Mouse (Mus musculus) hindbrain, embryonic 12.5 days (tissue): Measurements from ENCODE around the gene Ccdc57. TPM values are rescaled to one million over a fixed set of nuclear protein-coding genes. Genes with fewer than 3 reads are reported as not detected.

ENCODE experiments used
- ATAC-seq: fragments of 200-750 bp; cut with Nextera tagmentation; 2 replicates; pipeline ENCODE4 v1.8.0; 2017; ENCODE audit warnings: moderate TSS enrichment; ENCODE audit not compliant: low FRiP score
- H3K27ac ChIP-seq: fragments of 300-500 bp; sonication (generic); 2 replicates; pipeline ENCODE4 v1.5.1; 2016; ENCODE audit warnings: mild to moderate bottlenecking
- H3K27me3 ChIP-seq: fragments of 300-500 bp; sonication (generic); 2 replicates; pipeline ENCODE4 v1.6.1; 2016; ENCODE audit warnings: mild to moderate bottlenecking
- H3K36me3 ChIP-seq: fragments of 300-500 bp; sonication (generic); 2 replicates; pipeline ENCODE4 v1.6.1; 2016; ENCODE audit warnings: mild to moderate bottlenecking
- H3K4me1 ChIP-seq: fragments of 300-500 bp; sonication (generic); 2 replicates; pipeline ENCODE4 v1.6.1; 2016
- H3K4me2 ChIP-seq: fragments of 300-500 bp; sonication (generic); replicated peaks from 2 replicates; pipeline ENCODE4 v1.6.1; 2016; ENCODE audit warnings: mild to moderate bottlenecking
- H3K4me3 ChIP-seq: fragments of 300-500 bp; sonication (generic); 2 replicates; pipeline ENCODE4 v1.5.1; 2016; ENCODE audit warnings: mild to moderate bottlenecking
- H3K9ac ChIP-seq: fragments of 300-500 bp; sonication (generic); 2 replicates; pipeline ENCODE4 v1.6.1; 2016; ENCODE audit warnings: mild to moderate bottlenecking, moderate library complexity
- H3K9me3 ChIP-seq: fragments of 300-500 bp; sonication (generic); replicated peaks from 2 replicates; pipeline ENCODE4 v1.6.1; 2016; ENCODE audit warnings: mild to moderate bottlenecking
- WGBS: fragments of 180-500 bp; shearing (Covaris S2); methylation state at CpG from one replicate; pipeline ENCODE4 v1.1.7; 2016; 5-methylcytosine and 5-hydroxymethylcytosine counted together
- polyA plus RNA-seq: library from polyadenylated mRNA; unstranded; fragments of >200 nt; fragmentation: Nextera tagmentation; extraction: Ambion mirVana; gene quantifications from 2 replicates; pipeline ENCODE4 v1.2.1, GENCODE M21; 2016

The Ccdc57 gene
- polyA plus RNA-seq, 1 experiment from 2014 or later: 6.0 TPM

- WGBS: 90% methylated on average over 3 of the region's 3 CpGs
- no peak overlapping the region for H3K4me3 ChIP-seq
- no peaks in the 10 kb centered on the region for H3K36me3 ChIP-seq
- no peak overlapping the region for H3K27ac ChIP-seq
- H3K4me1 ChIP-seq: peaks cover 12% of the 10 kb centered on the region; the same call in 1 of the 2 replicates
- H3K9ac ChIP-seq: no peak overlapping the region
- no peaks in the 10 kb centered on the region for H3K9me3 ChIP-seq
- no peak overlapping the region for H3K4me2 ChIP-seq
- no peaks in the 10 kb centered on the region for H3K27me3 ChIP-seq
- ATAC-seq: no peak
Measured at GRCm38 (mm10) chr11:120831659-120832440, 100.8 kb downstream of the Ccdc57 start.

GRCm38 (mm10) chr11:120830686-120831085 is 102.0 kb downstream of the Ccdc57 start:
- H3K36me3 ChIP-seq: no peaks in the 10 kb centered on the region
- H3K27ac ChIP-seq: no peak overlapping the region
- no peak for ATAC-seq
- H3K9ac ChIP-seq: no peak overlapping the region
- H3K4me3 ChIP-seq: no peak overlapping the region
- H3K27me3 ChIP-seq: no peaks in the 10 kb centered on the region
- H3K4me2 ChIP-seq: no peak overlapping the region
- H3K9me3 ChIP-seq: no peaks in the 10 kb centered on the region
- WGBS: 70% methylated on average over 12 of the region's 12 CpGs
- H3K4me1 ChIP-seq: peaks cover 22% of the 10 kb centered on the region

DNA sequence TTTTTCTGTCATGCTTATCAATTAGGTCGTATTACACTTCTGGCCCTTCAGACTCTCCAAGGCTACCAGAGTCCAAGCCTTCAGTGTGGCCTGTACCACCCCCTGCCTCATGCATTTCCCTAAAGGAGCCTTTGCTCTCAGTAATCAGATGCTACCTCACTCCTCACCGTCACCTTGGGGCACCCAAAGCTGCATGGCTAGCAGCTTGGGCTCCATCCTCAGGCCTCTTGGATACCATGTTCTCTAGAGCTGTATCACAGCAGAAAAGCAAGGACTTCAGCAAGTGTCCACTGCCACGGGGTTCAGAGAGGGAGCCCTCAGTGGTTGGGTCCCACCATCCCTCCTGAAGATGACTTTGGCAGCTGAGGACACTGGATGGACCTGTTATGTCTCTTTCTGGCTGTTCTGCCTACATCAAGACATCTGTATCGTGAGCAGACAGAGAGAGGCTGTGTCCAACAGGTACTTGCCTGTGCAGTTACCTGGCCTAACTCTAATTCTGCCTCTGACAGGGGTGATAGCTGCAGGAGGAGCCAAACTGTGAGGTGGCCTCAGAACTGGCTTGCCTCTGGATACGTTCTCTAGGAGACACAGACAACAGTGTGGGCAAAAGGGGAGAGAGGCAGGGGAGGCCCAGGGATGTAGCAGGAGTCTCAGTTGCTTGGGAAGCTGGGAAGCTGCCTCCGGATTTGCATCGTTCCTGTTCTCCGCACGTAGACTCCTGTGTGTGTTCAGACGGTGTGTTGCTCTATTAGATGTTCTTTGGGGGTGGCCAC is 102.7 kb downstream of the Ccdc57 start:
- Histone ChIP-seq H3K27me3 (no peaks in the 10 kb centered on the region), H3K9me3 (no peaks in the 10 kb centered on the region), H3K4me1 (peaks cover 29% of the 10 kb centered on the region), H3K4me2 (no peak overlapping the region), H3K4me3 (no peak overlapping the region), H3K27ac (no peak overlapping the region), H3K36me3 (no peaks in the 10 kb centered on the region), H3K9ac (peak overlapping the region; percentile 8; the same call in 1 of the 2 replicates)
- WGBS: 88% methylated on average over 10 of the region's 10 CpGs
- ATAC-seq: no peak

DNA sequence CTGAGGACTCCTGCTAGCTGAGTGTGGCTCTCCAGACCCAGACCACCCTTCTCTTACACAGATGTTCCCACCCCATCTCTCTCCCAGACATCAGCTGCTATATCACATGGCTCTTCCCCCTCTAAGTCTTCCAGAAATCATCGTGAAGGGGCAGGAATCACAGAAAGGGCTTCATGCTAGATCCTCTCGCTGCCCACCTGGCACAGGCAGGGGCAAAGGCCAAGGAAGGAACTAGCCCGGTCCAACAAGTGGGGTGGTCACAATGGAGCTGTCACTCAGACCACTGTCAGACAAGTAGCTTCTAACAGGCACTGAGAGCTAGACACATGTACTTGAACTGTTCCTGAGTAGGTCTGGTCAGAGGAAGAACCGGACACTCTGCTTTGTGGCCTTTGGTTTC is 104.3 kb downstream of the Ccdc57 start:
- ATAC-seq: no peak
- Histone ChIP-seq H3K4me2 (no peak overlapping the region), H3K9ac (no peak overlapping the region), H3K9me3 (no peaks in the 10 kb centered on the region), H3K36me3 (no peaks in the 10 kb centered on the region), H3K4me1 (peaks cover 19% of the 10 kb centered on the region), H3K27ac (no peak overlapping the region), H3K4me3 (no peak overlapping the region), H3K27me3 (no peaks in the 10 kb centered on the region)
- WGBS: 84% methylated on average over 4 of the region's 4 CpGs

DNA sequence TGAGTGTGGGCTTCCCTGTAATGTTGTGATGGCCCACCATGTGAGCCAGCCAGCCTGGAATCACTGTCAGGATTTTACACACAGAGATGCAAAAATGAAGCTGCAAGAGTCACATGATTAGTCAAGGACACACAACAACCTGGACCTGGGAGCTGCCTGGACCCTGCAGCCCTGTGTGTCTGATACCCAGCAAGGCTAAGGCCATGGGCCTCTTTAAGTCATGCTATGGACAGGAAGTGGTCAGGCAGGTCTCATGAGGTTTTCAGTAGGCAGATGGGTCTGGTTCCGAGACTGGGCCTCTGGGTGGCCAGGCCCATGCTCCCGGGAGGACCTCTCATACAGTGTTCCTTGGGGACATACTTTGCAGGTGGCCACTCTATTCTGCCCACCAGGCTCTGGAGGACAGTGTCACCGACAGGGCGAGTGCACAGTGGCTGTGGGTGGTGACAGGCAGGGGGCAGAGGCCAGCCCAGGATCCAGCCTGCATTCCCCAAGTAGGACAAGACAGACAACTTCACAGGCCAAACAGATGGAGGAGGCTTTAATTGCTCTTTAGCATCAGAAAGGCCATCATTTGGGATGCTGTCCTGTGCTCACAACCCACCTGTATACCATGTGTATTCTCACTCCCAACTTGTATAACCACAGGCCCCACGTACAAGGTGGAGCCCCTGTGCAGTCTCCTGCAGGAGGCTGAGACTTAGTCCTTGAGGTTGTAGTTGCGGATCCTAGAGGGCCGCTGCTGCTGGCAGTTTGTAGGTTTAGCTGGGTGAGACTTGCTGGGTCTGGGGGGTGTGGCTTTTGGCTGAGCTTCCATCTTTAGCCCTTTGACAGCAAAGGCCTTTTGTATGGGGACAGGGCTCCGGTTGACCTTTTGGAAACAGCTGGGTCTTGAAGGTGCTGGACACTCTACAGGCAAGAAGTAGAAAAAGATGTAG is 106.4 kb downstream of the Ccdc57 start:
- Histone ChIP-seq H3K4me2 (no peak overlapping the region), H3K4me3 (no peak overlapping the region), H3K4me1 (peaks cover 37% of the 10 kb centered on the region), H3K27me3 (no peaks in the 10 kb centered on the region), H3K9me3 (no peaks in the 10 kb centered on the region), H3K36me3 (peaks cover 10% of the 10 kb centered on the region), H3K9ac (no peak overlapping the region), H3K27ac (peak overlapping the region; percentile 98)
- ATAC-seq: no peak
- WGBS: 73% methylated on average over 8 of the region's 8 CpGs

DNA sequence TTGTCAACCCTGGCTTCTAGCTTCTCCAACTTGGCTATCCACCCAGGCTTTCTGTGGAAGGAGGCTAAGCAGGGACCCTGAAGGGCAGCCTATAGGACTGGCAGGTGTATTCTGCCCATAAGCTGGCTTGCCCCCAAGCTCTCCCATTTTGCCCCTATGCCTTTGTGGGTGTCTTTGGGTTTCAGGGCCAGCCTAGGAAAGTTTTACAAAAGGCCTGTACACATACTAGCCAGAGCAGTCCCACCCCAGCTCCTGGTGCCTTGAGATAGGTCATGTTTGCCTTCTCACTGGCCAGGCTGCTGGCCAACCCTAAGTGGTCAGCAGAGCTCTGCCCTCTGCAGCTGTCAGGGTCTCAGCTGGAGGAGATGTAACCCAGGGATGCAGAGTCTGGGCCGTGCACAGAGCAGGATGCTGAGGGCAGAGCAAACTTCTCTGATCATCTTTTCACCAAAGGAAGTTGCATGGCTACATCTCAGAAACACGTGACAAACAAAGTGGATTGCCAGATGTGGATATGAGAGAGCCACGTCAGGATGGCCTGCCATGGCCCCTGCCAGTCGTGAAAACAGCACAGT is 107.3 kb downstream of the Ccdc57 start:
- ATAC-seq: no peak
- peak overlapping the region; percentile 99 for H3K4me2 ChIP-seq
- H3K4me1 ChIP-seq: peaks cover 43% of the 10 kb centered on the region
- WGBS: 50% methylated on average over 4 of the region's 4 CpGs
- peak overlapping the region; percentile 96 for H3K9ac ChIP-seq
- no peaks in the 10 kb centered on the region for H3K9me3 ChIP-seq
- H3K4me3 ChIP-seq: peak overlapping the region; percentile 91
- peak overlapping the region; percentile 98 for H3K27ac ChIP-seq
- no peaks in the 10 kb centered on the region for H3K27me3 ChIP-seq
- H3K36me3 ChIP-seq: peaks cover 20% of the 10 kb centered on the region

GRCm38 (mm10) chr11:120824787-120825288 is 107.8 kb downstream of the Ccdc57 start:
- peak overlapping the region; percentile 91 for H3K4me3 ChIP-seq
- no peaks in the 10 kb centered on the region for H3K27me3 ChIP-seq
- H3K4me1 ChIP-seq: peaks cover 43% of the 10 kb centered on the region
- peak overlapping the region; percentile 99 for H3K4me2 ChIP-seq
- H3K36me3 ChIP-seq: peaks cover 25% of the 10 kb centered on the region
- 1% methylated on average over 21 of the region's 21 CpGs for WGBS
- peak; percentile 75 for ATAC-seq
- H3K27ac ChIP-seq: peak overlapping the region; percentile 98
- H3K9me3 ChIP-seq: no peaks in the 10 kb centered on the region
- H3K9ac ChIP-seq: peak overlapping the region; percentile 96

DNA sequence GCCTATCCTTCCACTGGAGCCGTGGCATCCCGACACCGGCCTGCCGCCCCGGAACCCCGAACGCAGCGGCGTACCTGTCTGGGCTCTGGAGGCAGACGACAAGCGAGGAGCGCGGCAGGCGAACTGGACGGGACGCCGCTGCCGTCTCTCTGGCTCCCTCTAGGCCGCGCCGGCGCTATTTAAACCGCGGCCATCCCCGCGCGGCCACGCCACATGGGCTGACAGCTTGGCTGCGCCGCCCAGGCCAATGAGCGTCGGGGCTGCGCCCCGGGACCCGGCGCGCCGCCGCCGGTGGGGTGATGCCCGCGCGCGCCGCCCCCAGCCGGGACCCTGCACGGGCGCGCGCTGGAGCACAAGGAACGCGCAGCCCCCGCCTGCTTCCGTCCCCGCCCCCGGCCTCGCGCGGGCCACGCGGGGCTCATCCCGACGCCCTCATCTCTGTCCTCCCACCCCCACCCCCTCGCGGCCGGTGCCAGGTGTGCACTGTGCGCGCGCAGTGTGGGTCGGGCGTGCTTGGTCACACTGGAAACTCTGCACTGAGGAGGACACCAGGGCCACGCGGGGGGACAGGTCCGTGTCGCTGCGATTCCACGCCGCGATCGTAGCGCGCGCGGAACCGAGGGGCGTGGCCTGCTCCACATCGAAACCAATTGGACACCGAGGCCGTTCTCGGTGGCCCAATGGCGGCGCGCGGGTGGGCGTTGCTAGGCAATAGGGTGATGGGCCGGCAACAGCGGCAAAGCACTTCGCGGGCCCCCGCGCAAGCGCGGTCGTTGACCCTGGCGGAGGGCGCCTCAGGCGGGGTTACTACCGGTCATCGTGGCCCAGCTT is 108.5 kb downstream of the Ccdc57 start, which contains the start of gene Fasn:
Fasn (minus strand) TSS at position 592 of the 831 bp plus-strand sequence.
- no peaks in the 10 kb centered on the region for H3K27me3 ChIP-seq
- peak within 1 kb of the TSS; percentile 91 for H3K4me3 ChIP-seq
- H3K27ac ChIP-seq: peak within 1 kb of the TSS; percentile 98
- peak within 1 kb of the TSS; percentile 99 for H3K4me2 ChIP-seq
- ATAC-seq: peak; percentile 92
- peaks cover 43% of the 10 kb centered on the region for H3K4me1 ChIP-seq
- H3K9ac ChIP-seq: peak within 1 kb of the TSS; percentile 96
- WGBS: under 1% methylated on average over 108 of the region's 109 CpGs
- H3K36me3 ChIP-seq: peaks cover 32% of the 10 kb centered on the region
- no peaks in the 10 kb centered on the region for H3K9me3 ChIP-seq

GRCm38 (mm10) chr11:120823551-120823947 is 109.1 kb downstream of the Ccdc57 start:
- H3K4me1 ChIP-seq: peaks cover 43% of the 10 kb centered on the region

DNA sequence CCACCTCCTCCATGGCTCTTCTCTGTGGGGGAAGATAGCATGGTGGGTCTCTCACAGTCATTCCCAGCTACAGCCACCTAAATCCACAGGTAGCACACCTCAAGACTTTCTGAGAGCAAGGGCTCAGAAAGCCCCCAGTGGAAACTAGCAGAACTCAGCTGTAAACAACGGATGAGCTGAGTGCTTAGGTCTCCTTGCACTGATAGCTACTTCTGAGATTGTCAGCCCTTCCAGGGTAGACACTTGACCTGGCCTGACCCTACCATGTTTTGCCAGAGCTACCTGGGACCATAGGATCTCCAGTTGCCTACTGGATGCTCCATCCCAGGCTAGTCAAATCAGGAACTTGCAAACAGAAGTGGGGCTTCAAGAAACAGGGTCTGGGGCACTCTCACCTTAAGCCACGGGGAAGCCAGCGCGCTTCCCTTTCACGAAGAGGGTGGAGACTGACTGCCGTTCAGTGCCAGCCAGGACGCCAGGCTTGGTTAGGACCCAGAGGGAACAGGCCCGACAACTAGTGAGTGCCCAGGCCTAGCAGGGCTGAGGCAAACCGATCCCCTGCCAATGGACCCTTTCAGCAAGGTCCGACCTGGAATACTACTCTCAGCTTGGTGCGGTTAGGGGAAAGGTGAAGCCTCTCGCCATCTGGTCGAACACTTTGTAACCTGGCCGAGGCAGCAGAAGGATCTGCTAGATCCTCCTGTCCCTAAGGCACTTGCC is 109.7 kb downstream of the Ccdc57 start:
- Histone ChIP-seq H3K9me3 (no peaks in the 10 kb centered on the region), H3K4me3 (peak overlapping the region; percentile 91), H3K36me3 (peaks cover 43% of the 10 kb centered on the region), H3K9ac (peak overlapping the region; percentile 96), H3K27ac (peak overlapping the region; percentile 98), H3K27me3 (no peaks in the 10 kb centered on the region), H3K4me2 (peak overlapping the region; percentile 99), H3K4me1 (peaks cover 43% of the 10 kb centered on the region)
- WGBS: 1% methylated on average over 14 of the region's 14 CpGs
- no peak for ATAC-seq

More at GRCm38 (mm10) chr11:120823551-120823947, 109.1 kb downstream of the Ccdc57 start:
- Histone ChIP-seq H3K36me3 (peaks cover 38% of the 10 kb centered on the region), H3K27me3 (no peaks in the 10 kb centered on the region), H3K9ac (peak overlapping the region; percentile 96), H3K4me3 (peak overlapping the region; percentile 91), H3K9me3 (no peaks in the 10 kb centered on the region), H3K27ac (peak overlapping the region; percentile 98), H3K4me2 (peak overlapping the region; percentile 99)
- 1% methylated on average over 40 of the region's 40 CpGs for WGBS
- peak; percentile 61 for ATAC-seq
